Mouse (Mus musculus) erythroblast, embryonic 14.5 days (primary cell): ENCODE measurements around the gene Cfap44. TPM values are rescaled to one million over a fixed set of nuclear protein-coding genes. Genes with fewer than 3 reads are reported as not detected.

Source experiments
- H3K27me3 ChIP-seq: 2 replicates; pipeline ENCODE4 v1.6.1; 2012; ENCODE audit warnings: inconsistent platforms; ENCODE audit not compliant: control insufficient read depth
- H3K36me3 ChIP-seq: 2 replicates; pipeline ENCODE4 v1.6.1; 2012; ENCODE audit warnings: mild to moderate bottlenecking, inconsistent platforms; ENCODE audit not compliant: control insufficient read depth
- H3K4me1 ChIP-seq: 2 replicates; pipeline ENCODE4 v1.6.1; 2012; ENCODE audit warnings: inconsistent platforms; ENCODE audit not compliant: control insufficient read depth
- H3K4me3 ChIP-seq: replicated peaks from 2 replicates; pipeline ENCODE3; 2012; ENCODE audit warnings: moderate library complexity, mild to moderate bottlenecking, inconsistent platforms
- H3K9me3 ChIP-seq: 2 replicates; pipeline ENCODE4 v1.6.1; 2012; ENCODE audit warnings: low read length, inconsistent platforms, mixed read lengths; ENCODE audit not compliant: control insufficient read depth
- GATA1 ChIP-seq: IDR thresholded peaks from 2 replicates; pipeline ENCODE4 v1.6.1; 2012; ENCODE audit warnings: low read length, inconsistent platforms, mixed read lengths
- TAL1 ChIP-seq: IDR thresholded peaks from 3 replicates; pipeline ENCODE4 v1.6.1; 2012; ENCODE audit warnings: low read length, inconsistent platforms, mixed read lengths
- polyA plus RNA-seq: library from polyadenylated mRNA; stranded (reverse); fragments of >175 nt; gene quantifications from 2 replicates; pipeline ENCODE4 v1.2.3, GENCODE M21; 2012

Cfap44 gene
- polyA plus RNA-seq, 1 experiment = not detected

GRCm38 (mm10) chr16:44486612-44487011 lies 92.0 kb downstream of the Cfap44 start:
- peaks cover 9% of the 10 kb centered on the region for H3K27me3 ChIP-seq
- no peak overlapping the region for H3K4me3 ChIP-seq
- H3K4me1 ChIP-seq = no peaks in the 10 kb centered on the region; the same call in 1 of the 2 replicates
- TF ChIP-seq TAL1 (no peak), GATA1 (no peak)
- no peaks in the 10 kb centered on the region for H3K36me3 ChIP-seq
- no peaks in the 10 kb centered on the region for H3K9me3 ChIP-seq

- no peak for TF ChIP-seq GATA1
- no peak for TF ChIP-seq TAL1
Measured at GRCm38 (mm10) chr16:44487194-44487593, 92.6 kb downstream of the Cfap44 start.

GRCm38 (mm10) chr16:44491051-44491450 lies 96.5 kb downstream of the Cfap44 start:
- Histone ChIP-seq H3K27me3 (no peaks in the 10 kb centered on the region), H3K4me3 (no peak overlapping the region), H3K4me1 (no peaks in the 10 kb centered on the region; the same call in 1 of the 2 replicates), H3K36me3 (no peaks in the 10 kb centered on the region), H3K9me3 (no peaks in the 10 kb centered on the region)
- no peak for TF ChIP-seq GATA1
- TF ChIP-seq TAL1 = no peak

More at GRCm38 (mm10) chr16:44487194-44487593, 92.6 kb downstream of the Cfap44 start:
- no peaks in the 10 kb centered on the region; the same call in 1 of the 2 replicates for H3K4me1 ChIP-seq
- H3K36me3 ChIP-seq = no peaks in the 10 kb centered on the region
- peaks cover 3% of the 10 kb centered on the region for H3K27me3 ChIP-seq
- no peaks in the 10 kb centered on the region for H3K9me3 ChIP-seq
- no peak overlapping the region for H3K4me3 ChIP-seq

GRCm38 (mm10) chr16:44492151-44492550 lies 97.6 kb downstream of the Cfap44 start:
- no peak overlapping the region for H3K4me3 ChIP-seq
- TF ChIP-seq GATA1 = no peak
- TF ChIP-seq TAL1 = no peak
- no peaks in the 10 kb centered on the region for H3K36me3 ChIP-seq
- H3K27me3 ChIP-seq = no peaks in the 10 kb centered on the region
- no peaks in the 10 kb centered on the region for H3K4me1 ChIP-seq
- H3K9me3 ChIP-seq = no peaks in the 10 kb centered on the region

- no peaks in the 10 kb centered on the region for H3K9me3 ChIP-seq
- no peak for TF ChIP-seq TAL1
- no peaks in the 10 kb centered on the region for H3K36me3 ChIP-seq
- H3K4me1 ChIP-seq = no peaks in the 10 kb centered on the region
- H3K27me3 ChIP-seq = no peaks in the 10 kb centered on the region
- H3K4me3 ChIP-seq = no peak overlapping the region
Measured at GRCm38 (mm10) chr16:44492706-44493105, 98.1 kb downstream of the Cfap44 start.

GRCm38 (mm10) chr16:44493868-44494267 lies 99.3 kb downstream of the Cfap44 start:
- TF ChIP-seq TAL1 (no peak), GATA1 (no peak)
- H3K4me1 ChIP-seq = no peaks in the 10 kb centered on the region

GRCm38 (mm10) chr16:44494441-44495108 lies 100.0 kb downstream of the Cfap44 start:
- Histone ChIP-seq H3K4me3 (no peak overlapping the region), H3K9me3 (peaks cover 7% of the 10 kb centered on the region; the same call in 1 of the 2 replicates), H3K4me1 (no peaks in the 10 kb centered on the region), H3K36me3 (no peaks in the 10 kb centered on the region), H3K27me3 (no peaks in the 10 kb centered on the region)
- TF ChIP-seq TAL1 (no peak), GATA1 (no peak)

More at GRCm38 (mm10) chr16:44493868-44494267, 99.3 kb downstream of the Cfap44 start:
- Histone ChIP-seq H3K36me3 (no peaks in the 10 kb centered on the region), H3K27me3 (no peaks in the 10 kb centered on the region), H3K9me3 (peaks cover 3% of the 10 kb centered on the region; the same call in 1 of the 2 replicates), H3K4me3 (no peak overlapping the region)

- H3K27me3 ChIP-seq = no peaks in the 10 kb centered on the region
- no peaks in the 10 kb centered on the region for H3K36me3 ChIP-seq
- H3K9me3 ChIP-seq = peaks cover 11% of the 10 kb centered on the region; the same call in 1 of the 2 replicates
- TF ChIP-seq GATA1 (no peak), TAL1 (no peak)
- no peak overlapping the region for H3K4me3 ChIP-seq
- H3K4me1 ChIP-seq = no peaks in the 10 kb centered on the region
Measured at GRCm38 (mm10) chr16:44496971-44497464, 102.4 kb downstream of the Cfap44 start.

GRCm38 (mm10) chr16:44498447-44498846 lies 103.9 kb downstream of the Cfap44 start:
- H3K27me3 ChIP-seq = no peaks in the 10 kb centered on the region
- no peaks in the 10 kb centered on the region for H3K36me3 ChIP-seq
- TF ChIP-seq TAL1 (no peak), GATA1 (no peak)
- H3K4me3 ChIP-seq = no peak overlapping the region
- peaks cover 13% of the 10 kb centered on the region; the same call in 1 of the 2 replicates for H3K9me3 ChIP-seq
- no peaks in the 10 kb centered on the region for H3K4me1 ChIP-seq
